Mouse (Mus musculus): ENCODE data around the gene Tex2. TPM values are rescaled to one million over a fixed set of nuclear protein-coding genes. Genes with fewer than 3 reads are reported as not detected.
A peak's percentile ranks its signal among the peaks of the same experiment; 100 is the strongest.

Tex2 gene
- polyA plus RNA-seq, 1 experiment from 2014 or later, result 6.9 TPM

DNA sequence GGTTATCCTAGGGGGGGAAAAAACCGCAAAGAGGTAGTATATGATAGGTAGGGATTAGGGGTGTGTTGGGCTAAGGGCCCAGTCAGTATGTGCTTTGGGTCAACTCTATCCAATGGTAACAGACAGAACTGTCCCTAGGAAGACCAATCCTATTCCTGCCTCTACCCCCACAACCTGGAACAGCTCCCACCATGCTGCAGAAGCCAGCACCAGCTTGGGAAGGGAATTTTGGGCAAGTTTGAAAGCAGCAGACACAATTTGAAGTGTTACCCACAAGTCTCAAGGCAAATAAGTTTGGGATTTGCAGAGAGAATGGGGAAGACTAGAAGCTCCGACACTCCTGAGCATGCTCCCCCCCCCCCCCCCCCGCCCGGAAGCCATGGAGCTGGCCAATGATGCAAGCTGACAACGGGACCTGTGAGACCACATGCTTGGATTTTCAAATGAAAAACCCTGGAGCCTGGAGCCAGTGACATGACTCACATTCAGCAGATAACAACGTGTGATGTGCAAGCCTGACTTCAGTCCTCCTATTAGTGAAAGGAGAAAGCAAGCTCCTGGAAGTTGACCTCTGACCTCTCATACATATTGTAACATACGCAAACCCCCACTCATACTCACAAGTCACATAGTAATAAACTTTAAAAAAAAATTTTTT, 124.1 kb downstream of the Tex2 start:
- Histone ChIP-seq H3K36me3 (no peaks in the 10 kb centered on the region), H3K27ac (no peak overlapping the region), H3K4me1 (peaks cover 23% of the 10 kb centered on the region), H3K9me3 (replicated peaks) (no peaks in the 10 kb centered on the region), H3K4me3 (no peak overlapping the region), H3K27me3 (ENCODE audit: low read depth, poor library complexity, severe bottlenecking) (no peaks in the 10 kb centered on the region)
- WGBS, result 64% methylated on average over 7 of the region's 7 CpGs
- DNase-seq (ENCODE audit: low spot score), result no peak

DNA sequence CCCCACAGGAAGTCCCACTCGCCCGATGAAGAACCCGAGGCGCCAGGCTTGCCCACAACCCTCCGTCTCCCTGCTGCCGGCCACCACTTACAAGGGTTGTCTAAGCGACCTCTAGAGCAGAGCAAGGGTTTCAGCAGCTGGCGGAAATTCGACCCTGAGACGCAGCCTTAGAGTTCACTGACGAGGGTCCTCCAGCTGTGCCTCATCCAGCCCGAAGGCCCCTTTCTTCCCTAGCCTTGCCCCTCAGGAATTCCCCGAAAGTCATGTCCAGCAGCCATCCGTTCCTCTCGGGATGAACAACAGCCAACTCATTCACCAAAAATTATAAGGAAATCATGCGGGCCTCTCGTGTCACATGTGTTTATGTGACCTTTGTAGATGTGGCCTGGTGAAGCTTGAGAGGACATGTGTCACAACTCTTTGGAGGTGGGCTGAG, 125.1 kb downstream of the Tex2 start:
- peak overlapping the region; percentile 95 for H3K4me3 ChIP-seq
- peak overlapping the region; percentile 90 for H3K27ac ChIP-seq
- no peaks in the 10 kb centered on the region for H3K9me3 ChIP-seq (replicated peaks)
- WGBS, result 16% methylated on average over 17 of the region's 17 CpGs
- no peaks in the 10 kb centered on the region for H3K27me3 ChIP-seq (ENCODE audit: low read depth, poor library complexity, severe bottlenecking)
- DNase-seq (ENCODE audit: low spot score), result no peak
- no peaks in the 10 kb centered on the region for H3K36me3 ChIP-seq
- H3K4me1 ChIP-seq, result peaks cover 23% of the 10 kb centered on the region

DNA sequence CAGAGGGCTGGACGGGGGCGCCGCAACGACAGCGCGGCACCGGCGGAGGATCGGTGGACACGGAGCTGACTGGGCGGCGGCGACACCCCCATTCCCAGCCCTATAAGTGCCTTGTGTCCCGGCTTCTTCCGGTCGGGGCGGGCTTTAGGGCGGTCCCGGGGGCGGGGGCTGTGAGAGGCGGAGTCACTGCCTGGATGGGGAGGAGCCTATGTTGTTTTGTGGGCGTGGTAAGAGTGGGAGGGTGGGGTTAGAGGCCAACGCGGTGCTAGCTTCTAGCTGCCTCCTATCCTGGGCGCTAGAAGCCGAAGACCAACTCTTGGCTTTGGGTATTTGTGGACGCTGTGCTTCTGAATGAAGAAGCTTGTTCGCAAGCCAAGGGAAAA, 125.5 kb downstream of the Tex2 start, which contains the start of gene Ern1:
Gene Ern1, minus strand, starts transcription at position 120 of the 383 bp plus-strand sequence.
- DNase-seq (ENCODE audit: low spot score), result peak; percentile 99
- 0% methylated on average over 28 of the region's 28 CpGs for WGBS
- Histone ChIP-seq H3K36me3 (no peaks in the 10 kb centered on the region), H3K4me3 (peak within 1 kb of the TSS; percentile 95), H3K27ac (peak within 1 kb of the TSS; percentile 90), H3K4me1 (peaks cover 23% of the 10 kb centered on the region), H3K27me3 (ENCODE audit: low read depth, poor library complexity, severe bottlenecking) (no peaks in the 10 kb centered on the region), H3K9me3 (replicated peaks) (no peaks in the 10 kb centered on the region)

DNA sequence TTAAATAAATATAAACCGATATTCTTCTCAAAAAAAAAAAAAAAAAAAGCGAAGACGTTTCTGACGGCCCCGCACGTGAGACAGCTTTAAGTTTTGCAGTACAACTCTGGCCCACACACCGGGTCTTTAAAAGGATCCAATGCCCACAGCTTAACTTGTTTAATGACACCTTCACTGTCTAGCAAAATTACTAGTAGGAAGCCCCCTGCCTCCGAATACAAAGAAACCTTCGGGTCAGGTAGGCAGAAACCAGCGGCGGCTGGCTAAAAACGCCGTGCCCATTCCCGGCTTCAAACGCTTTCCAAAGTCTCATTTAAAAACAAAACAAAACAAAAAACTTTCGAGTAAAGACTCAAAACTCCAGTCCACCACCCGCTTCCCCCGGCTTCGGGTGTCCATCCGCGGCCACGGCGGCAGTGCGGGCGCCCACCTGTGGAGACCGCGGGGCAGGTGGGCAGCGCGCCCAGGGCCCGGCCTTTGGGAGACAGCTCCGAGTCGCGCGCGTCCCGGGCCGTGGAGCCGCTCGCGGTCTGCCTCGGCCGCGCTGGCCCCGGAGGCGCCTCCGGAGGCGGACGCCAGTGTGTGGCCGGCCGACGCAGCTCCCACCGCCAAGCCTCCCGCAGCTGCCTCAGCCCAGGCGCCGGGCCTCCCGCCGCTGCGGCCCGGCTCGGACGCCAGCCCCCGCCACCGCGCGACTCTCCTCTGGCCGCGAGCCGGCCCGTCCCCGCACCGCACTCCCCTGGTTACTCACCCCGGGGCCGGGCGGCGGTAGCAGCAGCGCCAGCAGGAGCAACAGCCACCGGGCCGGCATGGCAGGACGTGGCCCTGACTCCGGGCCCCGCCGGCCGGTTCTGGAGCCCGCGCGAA, 126.1 kb downstream of the Tex2 start:
- Histone ChIP-seq H3K36me3 (no peaks in the 10 kb centered on the region), H3K4me3 (peak overlapping the region; percentile 95), H3K27me3 (ENCODE audit: low read depth, poor library complexity, severe bottlenecking) (no peaks in the 10 kb centered on the region), H3K9me3 (replicated peaks) (no peaks in the 10 kb centered on the region), H3K4me1 (peaks cover 23% of the 10 kb centered on the region), H3K27ac (peak overlapping the region; percentile 90)
- WGBS, result under 1% methylated on average over 86 of the region's 86 CpGs
- no peak for DNase-seq (ENCODE audit: low spot score)

DNA sequence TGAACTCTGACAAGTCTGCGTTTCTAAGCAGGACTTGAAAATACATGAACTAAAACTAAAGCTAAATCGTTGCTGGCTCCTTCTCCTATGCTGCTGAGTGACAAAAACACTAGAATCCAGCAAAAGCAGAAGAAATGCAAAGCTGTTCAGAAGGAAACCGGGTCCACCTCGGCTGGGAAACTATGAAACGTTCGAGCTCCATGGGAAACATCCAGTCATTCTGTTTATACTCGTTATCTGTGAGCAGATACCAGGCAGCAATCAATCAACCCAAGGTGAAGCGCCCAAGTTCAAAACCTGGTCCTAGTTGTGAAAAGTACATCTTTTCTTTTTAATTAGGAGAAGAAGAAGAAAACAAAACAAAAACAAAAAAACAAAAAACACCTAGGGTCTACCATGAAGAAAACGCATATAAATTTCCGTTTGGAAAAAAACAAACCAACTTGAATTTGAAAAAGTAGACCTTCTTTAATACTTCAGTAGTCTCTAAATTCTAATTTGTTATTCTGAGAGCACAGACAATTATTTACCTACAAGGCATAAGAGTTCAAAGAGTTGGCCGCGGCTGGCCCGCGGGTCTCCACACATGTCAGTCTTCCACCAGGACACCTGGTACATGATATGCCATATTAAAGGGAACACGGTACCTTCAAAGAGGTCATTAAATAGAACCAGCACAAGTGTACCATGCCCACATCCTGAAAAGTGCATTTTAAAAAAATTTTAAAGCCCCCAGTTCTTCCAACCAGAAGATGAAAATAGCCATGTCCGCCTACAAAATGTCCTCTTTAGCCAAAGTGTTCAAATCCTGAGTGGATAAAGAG, 127.0 kb downstream of the Tex2 start:
- H3K27ac ChIP-seq, result no peak overlapping the region
- 41% methylated on average over 16 of the region's 16 CpGs for WGBS
- peaks cover 23% of the 10 kb centered on the region for H3K4me1 ChIP-seq
- H3K36me3 ChIP-seq, result no peaks in the 10 kb centered on the region
- no peak for DNase-seq (ENCODE audit: low spot score)
- H3K9me3 ChIP-seq (replicated peaks), result no peaks in the 10 kb centered on the region
- no peaks in the 10 kb centered on the region for H3K27me3 ChIP-seq (ENCODE audit: low read depth, poor library complexity, severe bottlenecking)
- peak overlapping the region; percentile 95 for H3K4me3 ChIP-seq

DNA sequence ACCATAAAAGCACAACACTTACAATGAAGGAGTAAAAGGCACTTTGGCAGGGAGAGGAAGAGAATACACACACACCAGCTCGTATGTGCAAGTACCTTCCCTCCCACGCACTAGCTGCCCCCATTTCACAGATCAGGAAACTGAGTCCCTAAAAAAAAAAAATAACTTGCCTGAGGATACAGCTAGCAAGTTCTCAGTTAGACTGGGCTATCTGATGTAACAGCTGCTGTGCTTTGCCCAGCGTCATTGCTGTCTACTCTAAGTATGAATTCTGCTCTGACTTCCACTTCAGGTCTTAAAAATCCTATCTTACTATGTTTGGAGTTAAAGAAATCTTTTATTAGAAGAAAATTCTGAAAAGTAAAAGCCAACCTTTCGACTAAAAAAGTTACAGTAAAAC, 127.6 kb downstream of the Tex2 start:
- Histone ChIP-seq H3K4me3 (no peak overlapping the region), H3K9me3 (replicated peaks) (no peaks in the 10 kb centered on the region), H3K4me1 (peaks cover 23% of the 10 kb centered on the region), H3K27ac (no peak overlapping the region), H3K27me3 (ENCODE audit: low read depth, poor library complexity, severe bottlenecking) (no peaks in the 10 kb centered on the region), H3K36me3 (no peaks in the 10 kb centered on the region)
- 86% methylated on average over 4 of the region's 4 CpGs for WGBS
- no peak for DNase-seq (ENCODE audit: low spot score)

DNA sequence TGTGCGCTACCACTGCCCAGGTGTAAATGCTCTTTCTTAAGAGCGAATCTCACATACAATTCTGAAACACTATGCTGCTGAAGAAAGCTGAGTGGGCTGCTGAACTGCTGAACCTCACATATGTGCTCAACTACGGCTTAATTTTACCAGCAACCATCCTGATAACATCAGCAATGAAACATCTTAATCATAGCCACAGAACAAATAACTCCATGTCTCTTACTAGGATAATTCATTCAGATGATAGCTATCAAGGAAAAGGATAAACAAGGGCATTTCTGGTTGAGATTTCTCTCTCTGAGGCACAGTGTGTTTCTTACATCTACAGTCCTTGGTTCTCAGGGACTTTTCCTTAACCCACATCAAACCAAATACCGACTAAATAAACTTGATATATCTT, 128.3 kb downstream of the Tex2 start:
- H3K27ac ChIP-seq, result no peak overlapping the region
- 94% methylated on average over 4 of the region's 4 CpGs for WGBS

DNA sequence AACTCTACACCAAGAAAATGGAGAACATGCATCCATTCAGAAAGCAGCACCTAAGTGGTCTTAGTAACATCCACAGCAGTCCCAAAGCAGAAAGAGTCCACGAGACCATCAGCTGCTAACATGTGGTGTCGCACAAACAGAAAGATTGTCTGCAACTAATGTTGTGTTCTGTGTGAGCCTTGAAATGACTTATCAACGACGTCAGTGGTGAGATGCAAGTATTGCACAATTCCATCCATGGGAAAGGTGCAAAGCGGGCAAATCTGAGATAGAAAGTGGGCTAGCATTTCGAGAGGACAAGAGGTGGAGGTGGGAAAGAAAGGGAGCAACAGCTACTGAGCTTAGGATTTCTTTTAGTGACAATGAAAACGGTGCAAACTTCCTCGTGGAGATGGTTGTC, 130.4 kb downstream of the Tex2 start:
- Histone ChIP-seq H3K27me3 (ENCODE audit: low read depth, poor library complexity, severe bottlenecking) (no peaks in the 10 kb centered on the region), H3K36me3 (no peaks in the 10 kb centered on the region), H3K27ac (no peak overlapping the region), H3K4me1 (peaks cover 9% of the 10 kb centered on the region), H3K4me3 (no peak overlapping the region), H3K9me3 (replicated peaks) (no peaks in the 10 kb centered on the region)
- DNase-seq (ENCODE audit: low spot score), result no peak
- 90% methylated on average over 8 of the region's 8 CpGs for WGBS

More for the DNA sequence above, 128.3 kb downstream of the Tex2 start:
- DNase-seq (ENCODE audit: low spot score), result no peak
- Histone ChIP-seq H3K9me3 (replicated peaks) (no peaks in the 10 kb centered on the region), H3K4me1 (peaks cover 23% of the 10 kb centered on the region), H3K4me3 (no peak overlapping the region), H3K36me3 (no peaks in the 10 kb centered on the region), H3K27me3 (ENCODE audit: low read depth, poor library complexity, severe bottlenecking) (no peaks in the 10 kb centered on the region)

DNA sequence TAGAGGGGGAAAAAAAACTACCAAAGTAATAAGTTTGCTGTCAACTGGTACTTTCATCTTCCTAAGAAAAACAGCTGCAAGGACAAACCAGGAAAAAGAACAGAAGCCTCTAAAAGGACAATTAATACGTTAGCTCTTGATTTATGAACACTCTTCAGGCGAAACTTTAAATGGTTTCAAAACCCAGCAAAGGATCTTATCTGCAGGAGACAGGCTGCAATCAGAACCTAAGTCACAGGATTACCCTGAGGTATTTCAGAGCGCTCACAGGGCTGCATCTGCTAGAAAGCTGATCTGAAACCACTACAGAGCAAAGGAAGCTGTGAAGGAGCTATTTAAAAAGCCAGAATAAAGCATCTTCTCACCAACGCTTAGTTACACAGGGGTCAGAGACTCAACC, 131.6 kb downstream of the Tex2 start:
- 22% methylated on average over 4 of the region's 4 CpGs for WGBS
- Histone ChIP-seq H3K4me1 (peaks cover 9% of the 10 kb centered on the region), H3K4me3 (no peak overlapping the region), H3K27ac (no peak overlapping the region), H3K27me3 (ENCODE audit: low read depth, poor library complexity, severe bottlenecking) (no peaks in the 10 kb centered on the region), H3K9me3 (replicated peaks) (no peaks in the 10 kb centered on the region), H3K36me3 (no peaks in the 10 kb centered on the region)
- no peak for DNase-seq (ENCODE audit: low spot score)

DNA sequence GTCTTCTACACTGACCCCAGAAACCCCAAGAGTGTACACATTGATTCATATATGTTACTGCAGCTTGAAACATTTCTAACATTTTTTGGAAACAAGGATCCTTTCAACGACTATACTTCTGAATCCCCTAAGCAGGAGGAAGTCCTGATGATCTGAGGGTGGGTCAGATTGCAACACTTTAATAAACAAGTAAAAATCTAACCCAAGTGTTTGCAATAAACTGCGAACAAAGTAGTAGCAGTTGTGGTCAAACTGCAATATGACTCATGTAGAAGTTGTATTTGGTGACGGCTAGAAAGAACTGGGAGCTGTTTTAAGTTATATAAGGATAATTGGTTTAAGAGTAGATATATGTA, 132.7 kb downstream of the Tex2 start:
- no peaks in the 10 kb centered on the region for H3K36me3 ChIP-seq
- H3K27ac ChIP-seq, result no peak overlapping the region
- no peaks in the 10 kb centered on the region for H3K27me3 ChIP-seq (ENCODE audit: low read depth, poor library complexity, severe bottlenecking)
- DNase-seq (ENCODE audit: low spot score), result no peak
- H3K4me3 ChIP-seq, result no peak overlapping the region
- no peaks in the 10 kb centered on the region for H3K9me3 ChIP-seq (replicated peaks)
- no peaks in the 10 kb centered on the region for H3K4me1 ChIP-seq
- WGBS, result 86% methylated on average over 3 of the region's 3 CpGs

DNA sequence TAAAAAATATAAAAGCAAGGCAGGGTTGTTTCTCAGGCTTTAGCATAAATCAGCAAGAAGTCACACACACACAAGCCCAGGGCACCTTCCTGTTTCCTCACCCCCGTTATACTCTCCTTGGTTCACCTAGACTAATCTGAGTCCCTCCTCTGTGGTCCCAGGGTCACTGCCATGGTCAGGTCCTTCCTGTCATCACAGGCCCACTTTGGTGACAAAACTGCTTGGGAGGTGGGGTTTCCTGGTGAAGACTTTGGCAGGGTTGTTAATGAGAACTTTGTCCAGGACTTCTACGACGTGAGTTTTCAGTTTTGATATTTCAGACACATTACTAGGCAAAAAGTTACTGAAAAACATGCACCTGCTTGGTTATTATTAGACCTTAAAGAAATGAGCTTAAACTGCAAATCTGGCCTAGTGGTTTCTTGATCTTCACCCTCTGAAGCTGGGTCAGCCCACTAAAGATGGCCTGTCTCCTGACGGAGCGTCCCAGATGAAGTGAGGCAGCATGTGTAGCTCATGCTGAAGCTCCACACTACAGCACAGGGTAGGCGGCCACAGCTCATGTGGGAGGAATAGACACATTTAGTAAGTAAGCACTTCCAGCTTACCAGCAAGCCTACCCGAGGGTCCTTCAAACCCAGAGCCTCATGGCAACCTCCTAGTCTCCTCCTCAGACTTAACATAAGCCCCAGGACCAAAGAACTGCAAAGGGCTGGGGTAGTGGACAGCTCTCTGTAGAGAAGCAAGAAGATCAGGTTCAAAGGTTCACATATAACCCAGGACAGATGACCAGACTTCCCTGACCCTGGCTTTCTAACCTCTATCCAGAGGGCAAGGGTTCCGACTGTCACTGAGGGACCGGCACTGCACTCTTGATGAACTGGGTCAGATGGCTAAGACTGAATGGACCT, 133.3 kb downstream of the Tex2 start:
- no peak for DNase-seq (ENCODE audit: low spot score)
- Histone ChIP-seq H3K9me3 (replicated peaks) (no peaks in the 10 kb centered on the region), H3K27ac (no peak overlapping the region), H3K4me3 (no peak overlapping the region), H3K36me3 (no peaks in the 10 kb centered on the region), H3K4me1 (no peaks in the 10 kb centered on the region), H3K27me3 (ENCODE audit: low read depth, poor library complexity, severe bottlenecking) (no peaks in the 10 kb centered on the region)
- WGBS, result 84% methylated on average over 9 of the region's 9 CpGs

DNA sequence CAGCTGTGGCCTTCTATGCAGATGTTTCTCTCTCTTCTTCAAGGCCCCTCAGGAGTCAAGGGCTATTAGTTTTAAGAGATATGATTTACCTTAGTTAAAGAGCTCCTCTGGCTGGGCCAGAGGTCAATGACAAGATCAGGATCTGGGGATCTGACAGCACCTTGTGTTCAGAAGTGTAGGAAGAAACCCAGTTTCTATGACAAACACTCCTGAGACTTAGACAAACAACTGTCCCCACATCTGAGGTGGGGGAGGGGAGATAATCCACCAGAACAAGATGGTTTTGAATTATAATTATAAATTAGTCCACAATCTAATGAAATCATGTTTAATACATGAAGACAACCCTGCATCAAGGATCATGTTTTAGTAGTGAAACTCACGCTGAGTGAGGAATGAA, 134.5 kb downstream of the Tex2 start:
- Histone ChIP-seq H3K27me3 (ENCODE audit: low read depth, poor library complexity, severe bottlenecking) (no peaks in the 10 kb centered on the region), H3K9me3 (replicated peaks) (no peaks in the 10 kb centered on the region), H3K36me3 (no peaks in the 10 kb centered on the region), H3K27ac (no peak overlapping the region), H3K4me3 (no peak overlapping the region), H3K4me1 (no peaks in the 10 kb centered on the region)
- 62% methylated on average over 1 of the region's 1 CpGs for WGBS
- no peak for DNase-seq (ENCODE audit: low spot score)
